Mouse (Mus musculus): ENCODE measurements around the gene Npdc1. TPM values are rescaled to one million over a fixed set of nuclear protein-coding genes. Genes with fewer than 3 reads are reported as not detected.

Npdc1 gene
- total and polyA plus RNA-seq, 3 experiments = not detected

- Histone ChIP-seq H3K9ac (ENCODE audit: control insufficient read depth, low read depth, low read length, poor library complexity, severe bottlenecking) (no peak overlapping the region), H3K9me3 (replicated peaks; ENCODE audit: insufficient read depth, low read length) (no peaks in the 10 kb centered on the region), H3K4me1 (ENCODE audit: control insufficient read depth in 1 of 2, insufficient read depth in 2 of 2, low read length in 2 of 2) (no peaks in the 10 kb centered on the region), H3K4me3 (ENCODE audit: control insufficient read depth in 1 of 2, insufficient read depth in 1 of 2, low read depth in 2 of 2, low read length in 2 of 2) (no peak overlapping the region), H3K79me2 (ENCODE audit: control insufficient read depth, insufficient read depth, low read length, poor library complexity) (no peaks in the 10 kb centered on the region), H3K27me3 (ENCODE audit: control insufficient read depth in 1 of 2, insufficient read depth in 2 of 2, low read length in 2 of 2) (no peaks in the 10 kb centered on the region), H3K36me3 (ENCODE audit: control insufficient read depth in 1 of 2, insufficient read depth in 2 of 2, low read length in 2 of 2) (no peaks in the 10 kb centered on the region; a peak in 1 of 4 replicates), H3K27ac (ENCODE audit: control insufficient read depth, low read depth, low read length) (no peak overlapping the region)
- DNase-seq (ENCODE audit: low read depth, low spot score) = no peak
- TF ChIP-seq RAD21 (IDR thresholded peaks at IDR 0.05; ENCODE audit: low read depth, low read length) (no peak), ZC3H11A (IDR thresholded peaks at IDR 0.05; ENCODE audit: low read depth, low read length) (no peak), TBP (IDR thresholded peaks at IDR 0.05; ENCODE audit: low read depth, low read length) (no peak), POLR2AphosphoS2 (IDR thresholded peaks at IDR 0.05; ENCODE audit: low read length) (no peak), TCF12 (IDR thresholded peaks at IDR 0.05; ENCODE audit: low read depth, low read length) (no peak), SMC3 (IDR thresholded peaks at IDR 0.05; ENCODE audit: low read depth, low read length) (no peak), ZMIZ1 (IDR thresholded peaks at IDR 0.05; ENCODE audit: low read depth, low read length) (no peak), HCFC1 (IDR thresholded peaks at IDR 0.05; ENCODE audit: low read depth, low read length) (no peak), ZNF384 (IDR thresholded peaks at IDR 0.05; ENCODE audit: low read depth, low read length) (no peak), GABPA (IDR thresholded peaks at IDR 0.05; ENCODE audit: low read depth, low read length) (no peak), ETS1 (IDR thresholded peaks at IDR 0.05; ENCODE audit: low read depth, low read length) (no peak), ELF1 (IDR thresholded peaks at IDR 0.05; ENCODE audit: low read depth, low read length) (no peak)
Observed at GRCm38 (mm10) chr2:25450853-25451647, 51.9 kb downstream of the Npdc1 start.

- Histone ChIP-seq H3K4me1 (ENCODE audit: control insufficient read depth in 1 of 2, insufficient read depth in 2 of 2, low read length in 2 of 2) (no peaks in the 10 kb centered on the region), H3K27ac (ENCODE audit: control insufficient read depth, low read depth, low read length) (no peak overlapping the region), H3K27me3 (ENCODE audit: control insufficient read depth in 1 of 2, insufficient read depth in 2 of 2, low read length in 2 of 2) (no peaks in the 10 kb centered on the region), H3K79me2 (ENCODE audit: control insufficient read depth, insufficient read depth, low read length, poor library complexity) (no peaks in the 10 kb centered on the region), H3K9ac (ENCODE audit: control insufficient read depth, low read depth, low read length, poor library complexity, severe bottlenecking) (no peak overlapping the region), H3K36me3 (ENCODE audit: control insufficient read depth in 1 of 2, insufficient read depth in 2 of 2, low read length in 2 of 2) (no peaks in the 10 kb centered on the region), H3K9me3 (replicated peaks; ENCODE audit: insufficient read depth, low read length) (no peaks in the 10 kb centered on the region), H3K4me3 (ENCODE audit: control insufficient read depth in 1 of 2, insufficient read depth in 1 of 2, low read depth in 2 of 2, low read length in 2 of 2) (no peak overlapping the region)
- DNase-seq (ENCODE audit: low read depth, low spot score) = no peak
- TF ChIP-seq BHLHE40 (IDR thresholded peaks at IDR 0.05; ENCODE audit: borderline replicate concordance, low read depth, low read length) (no peak), E2F4 (IDR thresholded peaks at IDR 0.05; ENCODE audit: borderline replicate concordance, low read depth, low read length) (no peak), MEF2A (IDR thresholded peaks at IDR 0.05; ENCODE audit: extremely low read depth, insufficient replicate concordance, low read depth, low read length, poor library complexity, severe bottlenecking) (no peak), POLR2A (IDR thresholded peaks at IDR 0.05; ENCODE audit: control insufficient read depth in 1 of 2, insufficient read depth in 1 of 2, low read depth in 1 of 2, low read length in 2 of 2, poor library complexity in 1 of 2) (no peak), ZNF384 (IDR thresholded peaks at IDR 0.05; ENCODE audit: low read depth, low read length) (no peak), POLR2AphosphoS2 (IDR thresholded peaks at IDR 0.05; ENCODE audit: low read length) (no peak), HCFC1 (IDR thresholded peaks at IDR 0.05; ENCODE audit: low read depth, low read length) (no peak), KAT2A (conservative IDR thresholded peaks at IDR 0.05; ENCODE audit: low read depth, low read length) (no peak)
Observed at GRCm38 (mm10) chr2:25452951-25453350, 53.8 kb downstream of the Npdc1 start.
